Mouse (Mus musculus) cerebellum, adult 9-10 months (tissue): Measurements from ENCODE around the gene Oosp3.

Experiments used
- DNase-seq: peaks from one replicate; pipeline ENCODE4 v3.0.0; 2022

Oosp3 gene

GRCm38 (mm10) chr19:11696755-11697154 is at the start of gene Oosp3:
Oosp3 (plus strand) TSS chr19:11697055.
- no peak for DNase-seq

GRCm38 (mm10) chr19:11649564-11649963 is 47.3 kb upstream of the Oosp3 start:
- no peak for DNase-seq

- DNase-seq, result no peak
These were observed 37.7 kb upstream of the Oosp3 start for GRCm38 (mm10) chr19:11659142-11659541.

- DNase-seq, result no peak
These were observed 36.4 kb upstream of the Oosp3 start, which contains the start of gene Oosp2 for GRCm38 (mm10) chr19:11660459-11660858. Oosp2 (minus strand) TSS chr19:11660559.

GRCm38 (mm10) chr19:11661562-11661961 is 35.3 kb upstream of the Oosp3 start:
- DNase-seq, result no peak

- no peak for DNase-seq
These were observed 6.0 kb upstream of the Oosp3 start, which contains the start of gene Oosp1 for GRCm38 (mm10) chr19:11690839-11691238. Oosp1 (minus strand) TSS chr19:11691150.

- DNase-seq, result no peak
These were observed 5.4 kb upstream of the Oosp3 start for GRCm38 (mm10) chr19:11691454-11691853.

GRCm38 (mm10) chr19:11698342-11698741 is 1.5 kb downstream of the Oosp3 start:
- no peak for DNase-seq

GRCm38 (mm10) chr19:11712451-11712850 is 15.6 kb downstream of the Oosp3 start:
- DNase-seq, result no peak

GRCm38 (mm10) chr19:11720071-11720470 is 23.2 kb downstream of the Oosp3 start:
- no peak for DNase-seq

GRCm38 (mm10) chr19:11723870-11724269 is 27.0 kb downstream of the Oosp3 start:
- no peak for DNase-seq

- DNase-seq, result no peak
These were observed 27.4 kb downstream of the Oosp3 start for GRCm38 (mm10) chr19:11724275-11724674.

GRCm38 (mm10) chr19:11725915-11726314 is 29.1 kb downstream of the Oosp3 start:
- DNase-seq, result no peak

GRCm38 (mm10) chr19:11727304-11727703 is 30.4 kb downstream of the Oosp3 start:
- DNase-seq, result no peak

GRCm38 (mm10) chr19:11730278-11730677 is 33.4 kb downstream of the Oosp3 start:
- DNase-seq, result no peak

- DNase-seq, result no peak
These were observed 39.6 kb downstream of the Oosp3 start for GRCm38 (mm10) chr19:11736455-11736854.

- DNase-seq, result no peak
These were observed 48.8 kb downstream of the Oosp3 start for GRCm38 (mm10) chr19:11745680-11746079.

- no peak for DNase-seq
These were observed 50.4 kb downstream of the Oosp3 start, which contains the start of gene Gif for GRCm38 (mm10) chr19:11747298-11747697. Gif (plus strand) TSS chr19:11747554.
